Mouse (Mus musculus): Measurements from ENCODE around the gene Ets1. TPM values are rescaled to one million over a fixed set of nuclear protein-coding genes. Genes with fewer than 3 reads are reported as not detected.

Ets1 gene
- total and polyA plus RNA-seq, 3 experiments: 10.0 to 23.5 (median 19.8) TPM

- H3K27ac ChIP-seq (ENCODE audit: insufficient read depth, low read depth): no peak overlapping the region
- H3K9me3 ChIP-seq (replicated peaks; ENCODE audit: low read length): no peaks in the 10 kb centered on the region
- no peaks in the 10 kb centered on the region for H3K36me3 ChIP-seq (replicated peaks in 1 of 2; ENCODE audit: control insufficient read depth in 1 of 2, insufficient read depth in 1 of 2, low read length in 1 of 2)
- dilution Hi-C loops (cut with MboI; ENCODE audit: extremely low pct_ligation_motif_present, extremely low pct_unique_long_range_greater_than_20kb, low sequenced_read_pairs): no loop called here
- in situ Hi-C loops (cut with MboI; ENCODE audit: low pct_ligation_motif_present, low pct_unique_long_range_greater_than_20kb, low sequenced_read_pairs): loop anchor here (10.0 kb wide), 1 partner anchor 83 kb away; no protein-coding TSS in a partner anchor
- H3K27me3 ChIP-seq (replicated peaks): no peaks in the 10 kb centered on the region
- no peaks in the 10 kb centered on the region for H3K79me2 ChIP-seq (replicated peaks; ENCODE audit: control insufficient read depth, extremely low read depth, insufficient read depth, poor library complexity, severe bottlenecking)
- no peak overlapping the region for H3K4me3 ChIP-seq (replicated peaks in 1 of 3; ENCODE audit: low read depth in 2 of 3, low read length in 2 of 3, poor library complexity in 1 of 3)
- no peak overlapping the region for H3K4me2 ChIP-seq (ENCODE audit: insufficient read depth, low read depth, poor library complexity, severe bottlenecking)
- TF ChIP-seq JUND (conservative IDR thresholded peaks at IDR 0.05; ENCODE audit: low read depth, low read length) (no peak), ELF1 (IDR thresholded peaks at IDR 0.05; ENCODE audit: low read depth, low read length) (no peak), EP300 (IDR thresholded peaks at IDR 0.05; ENCODE audit: low read length) (no peak), JUN (IDR thresholded peaks at IDR 0.05; ENCODE audit: insufficient read depth, low read depth, low read length) (no peak), CHD1 (IDR thresholded peaks at IDR 0.05; ENCODE audit: low read depth, low read length) (no peak), E2F4 (IDR thresholded peaks at IDR 0.05; ENCODE audit: insufficient replicate concordance, low read depth, low read length) (no peak), MAX (IDR thresholded peaks at IDR 0.05; ENCODE audit: low read length) (no peak), HCFC1 (IDR thresholded peaks at IDR 0.05; ENCODE audit: low read depth, low read length) (no peak), POLR2AphosphoS2 (IDR thresholded peaks at IDR 0.05; ENCODE audit: low read depth, low read length) (no peak), ZMIZ1 (IDR thresholded peaks at IDR 0.05; ENCODE audit: low read depth, low read length) (no peak), CTCF (conservative IDR thresholded peaks at IDR 0.05 in 1 of 2, IDR thresholded peaks at IDR 0.05 in 1 of 2; ENCODE audit: low read depth in 2 of 2, low read length in 2 of 2) (no peak), MYC (IDR thresholded peaks at IDR 0.05; ENCODE audit: low read depth, low read length) (no peak), SMC3 (IDR thresholded peaks at IDR 0.05; ENCODE audit: low read depth, low read length) (no peak), NRF1 (IDR thresholded peaks at IDR 0.05; ENCODE audit: low read depth, low read length) (no peak)
- peaks cover 37 to 90% of the 10 kb centered on the region in 2 experiments for H3K4me1 ChIP-seq (ENCODE audit: control insufficient read depth in 1 of 2, insufficient read depth in 2 of 2)
- H3K9ac ChIP-seq (ENCODE audit: insufficient read depth, low read depth): no peak overlapping the region
- DNase-seq (ENCODE audit: extremely low read depth): no peak
Observed at GRCm38 (mm10) chr9:32611340-32611739, 24.7 kb upstream of the Ets1 start.

DNA sequence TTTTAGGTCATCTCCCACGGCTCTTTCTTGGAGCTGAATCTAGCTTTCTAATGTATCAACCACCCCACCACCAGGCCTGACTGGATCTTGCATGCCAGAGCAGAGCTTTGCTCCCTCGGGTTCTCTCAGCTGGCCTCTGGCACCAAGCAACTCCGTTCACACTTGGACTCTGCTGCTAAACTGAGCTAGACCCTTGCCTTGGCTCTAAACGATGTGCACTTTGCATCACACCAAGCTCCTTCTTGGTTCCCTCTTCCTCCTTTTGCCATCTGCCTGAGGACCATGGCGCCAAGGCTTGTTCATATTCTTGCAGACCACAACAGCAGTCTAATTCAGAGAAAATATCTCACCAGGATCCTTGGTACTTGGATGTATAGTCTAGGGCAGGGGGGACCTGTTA, 23.6 kb upstream of the Ets1 start:
- Histone ChIP-seq H3K4me3 (replicated peaks in 1 of 3; ENCODE audit: low read depth in 2 of 3, low read length in 2 of 3, poor library complexity in 1 of 3) (no peak overlapping the region), H3K79me2 (replicated peaks; ENCODE audit: control insufficient read depth, extremely low read depth, insufficient read depth, poor library complexity, severe bottlenecking) (no peaks in the 10 kb centered on the region), H3K27ac (ENCODE audit: insufficient read depth, low read depth) (peak overlapping the region; percentile 67), H3K36me3 (replicated peaks in 1 of 2; ENCODE audit: control insufficient read depth in 1 of 2, insufficient read depth in 1 of 2, low read length in 1 of 2) (no peaks in the 10 kb centered on the region), H3K9me3 (replicated peaks; ENCODE audit: low read length) (no peaks in the 10 kb centered on the region), H3K9ac (ENCODE audit: insufficient read depth, low read depth) (peak overlapping the region; percentile 10; the same call in 1 of the 2 replicates), H3K27me3 (replicated peaks) (no peaks in the 10 kb centered on the region), H3K4me2 (ENCODE audit: insufficient read depth, low read depth, poor library complexity, severe bottlenecking) (peak overlapping the region; percentile 94), H3K4me1 (ENCODE audit: control insufficient read depth in 1 of 2, insufficient read depth in 2 of 2) (peaks cover 42 to 91% of the 10 kb centered on the region in 2 experiments)
- in situ Hi-C loops (cut with MboI; ENCODE audit: low pct_ligation_motif_present, low pct_unique_long_range_greater_than_20kb, low sequenced_read_pairs) (loop anchor here (10.0 kb wide), 1 partner anchor 82 kb away; no protein-coding TSS in a partner anchor), dilution Hi-C loops (cut with MboI; ENCODE audit: extremely low pct_ligation_motif_present, extremely low pct_unique_long_range_greater_than_20kb, low sequenced_read_pairs) (no loop called here)
- DNase-seq (ENCODE audit: extremely low read depth): peak; percentile 58
- TF ChIP-seq CHD2 (IDR thresholded peaks at IDR 0.05; ENCODE audit: low read length) (no peak), RAD21 (IDR thresholded peaks at IDR 0.05; ENCODE audit: low read depth, low read length) (peak; percentile 25), ZNF384 (IDR thresholded peaks at IDR 0.05; ENCODE audit: low read depth, low read length) (no peak)

Measured in CH12.LX (cell line).